Mouse (Mus musculus) stomach, embryonic 15.5 days (tissue): ENCODE results near the gene Car15. TPM values are rescaled to one million over a fixed set of nuclear protein-coding genes. Genes with fewer than 3 reads are reported as not detected.

ENCODE experiments used
- ATAC-seq: fragments of 200-750 bp; cut with Nextera tagmentation; 2 replicates; pipeline ENCODE4 v1.8.0; 2017; ENCODE audit warnings: low read depth, moderate number of reproducible peaks, moderate TSS enrichment; ENCODE audit not compliant: insufficient read depth, low FRiP score
- H3K27ac ChIP-seq: fragments of 300-500 bp; sonication (generic); 2 replicates; pipeline ENCODE4 v1.5.1; 2015; ENCODE audit warnings: mild to moderate bottlenecking, inconsistent platforms
- H3K27me3 ChIP-seq: fragments of 300-500 bp; sonication (generic); replicated peaks from 2 replicates; pipeline ENCODE4 v1.6.1; 2015; ENCODE audit warnings: inconsistent platforms
- H3K36me3 ChIP-seq: fragments of 300-500 bp; sonication (generic); 2 replicates; pipeline ENCODE4 v1.6.1; 2015; ENCODE audit warnings: inconsistent platforms
- H3K4me1 ChIP-seq: fragments of 300-500 bp; sonication (generic); 2 replicates; pipeline ENCODE4 v1.6.1; 2015; ENCODE audit warnings: inconsistent platforms
- H3K4me2 ChIP-seq: fragments of 300-500 bp; sonication (generic); 2 replicates; pipeline ENCODE4 v1.6.1; 2015; ENCODE audit warnings: mild to moderate bottlenecking, inconsistent platforms
- H3K4me3 ChIP-seq: fragments of 300-500 bp; sonication (generic); replicated peaks from 2 replicates; pipeline ENCODE4 v1.5.1; 2015; ENCODE audit warnings: inconsistent platforms
- H3K9ac ChIP-seq: fragments of 300-500 bp; sonication (generic); 2 replicates; pipeline ENCODE4 v1.6.1; 2015; ENCODE audit warnings: inconsistent platforms
- H3K9me3 ChIP-seq: fragments of 300-500 bp; sonication (generic); 2 replicates; pipeline ENCODE4 v1.6.1; 2016; ENCODE audit warnings: inconsistent platforms
- WGBS: fragments of 180-500 bp; shearing (Covaris S2); methylation state at CpG from one replicate; pipeline ENCODE4 v1.1.7; 2015; 5-methylcytosine and 5-hydroxymethylcytosine counted together
- polyA plus RNA-seq: library from polyadenylated mRNA; unstranded; fragments of >200 nt; fragmentation: Nextera tagmentation; extraction: Ambion mirVana; gene quantifications from 2 replicates; pipeline ENCODE4 v1.2.1, GENCODE M21; 2015

Car15 gene
- polyA plus RNA-seq = 2.6 and 2.7 TPM in 2 replicates

DNA sequence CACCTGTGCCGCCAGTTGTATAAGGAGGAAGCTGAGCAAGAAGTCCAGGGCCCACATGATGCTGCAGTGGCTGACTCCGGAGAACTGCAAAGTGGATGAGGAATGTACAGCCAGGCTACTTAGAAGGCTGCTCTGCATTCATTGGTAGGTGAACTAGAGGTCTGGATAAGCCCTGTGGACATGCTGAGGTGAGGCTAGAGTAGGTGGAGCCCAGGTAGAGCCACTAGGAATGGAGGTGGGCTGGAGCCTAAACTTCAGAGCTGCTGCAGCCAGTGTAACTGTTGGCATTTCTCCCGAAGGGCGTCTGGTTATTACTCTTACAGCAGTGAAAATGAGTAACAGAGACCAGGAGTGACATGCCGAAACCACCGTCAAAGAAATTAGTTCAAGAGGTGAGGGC lies at the start of gene Car15:
Gene Car15 (minus strand): TSS at position 314 of the 400 bp plus-strand sequence.
- Histone ChIP-seq H3K4me2 (no peak within 1 kb of the TSS), H3K27ac (no peak within 1 kb of the TSS), H3K4me3 (no peak within 1 kb of the TSS), H3K9ac (no peak within 1 kb of the TSS), H3K36me3 (peaks cover 21% of the 10 kb centered on the region), H3K4me1 (peaks cover 3% of the 10 kb centered on the region; the same call in 1 of the 2 replicates), H3K9me3 (no peaks in the 10 kb centered on the region), H3K27me3 (peaks cover 40% of the 10 kb centered on the region)
- 72% methylated on average over 6 of the region's 6 CpGs for WGBS
- no peak for ATAC-seq

DNA sequence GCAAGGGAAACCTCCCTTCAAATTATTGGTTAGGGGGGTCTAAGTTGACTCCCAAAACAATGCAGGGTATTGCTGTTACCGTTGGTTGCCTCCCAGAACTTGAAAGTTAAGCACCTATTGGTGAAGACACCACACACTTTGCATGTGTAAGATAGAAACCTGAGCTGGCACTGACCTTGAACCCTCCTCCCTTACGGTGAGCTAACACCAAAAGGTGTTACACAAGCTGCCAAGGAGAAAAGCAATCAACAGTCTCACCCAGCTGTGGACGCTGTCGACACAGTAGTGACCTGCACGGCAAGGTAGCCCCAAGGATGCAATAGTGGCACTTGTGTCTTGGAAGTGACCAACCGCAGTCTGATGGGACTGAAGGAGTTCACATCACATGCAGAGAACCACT lies 46.0 kb upstream of the Car15 start:
- Histone ChIP-seq H3K4me3 (no peak overlapping the region), H3K9me3 (no peaks in the 10 kb centered on the region), H3K27me3 (no peaks in the 10 kb centered on the region), H3K27ac (no peak overlapping the region), H3K4me2 (no peak overlapping the region), H3K4me1 (peaks cover 13% of the 10 kb centered on the region), H3K36me3 (no peaks in the 10 kb centered on the region; the same call in 1 of the 2 replicates), H3K9ac (no peak overlapping the region)
- 70% methylated on average over 6 of the region's 6 CpGs for WGBS
- ATAC-seq = no peak

DNA sequence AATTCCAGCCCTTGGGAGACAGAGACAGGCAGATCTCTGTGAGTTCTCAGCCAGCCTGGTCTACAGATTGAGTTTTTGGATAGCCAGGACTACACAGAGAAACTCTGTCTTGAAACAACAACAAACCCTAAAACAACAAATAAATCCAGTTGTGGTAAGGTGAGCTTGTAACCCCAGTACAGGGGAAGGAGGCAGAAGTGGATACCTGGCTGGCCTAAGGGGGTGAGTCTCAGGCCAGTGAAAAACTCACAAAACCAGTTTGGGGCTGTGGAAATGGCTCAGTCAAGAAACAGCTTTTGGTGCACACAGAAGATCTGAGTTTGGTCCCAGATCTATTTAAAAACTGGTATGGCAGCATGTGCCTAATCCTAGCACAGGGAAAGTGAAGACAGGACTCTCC lies 44.0 kb upstream of the Car15 start:
- Histone ChIP-seq H3K27ac (no peak overlapping the region), H3K27me3 (no peaks in the 10 kb centered on the region), H3K4me2 (no peak overlapping the region), H3K9ac (no peak overlapping the region), H3K36me3 (peaks cover 2% of the 10 kb centered on the region), H3K9me3 (no peaks in the 10 kb centered on the region), H3K4me3 (no peak overlapping the region), H3K4me1 (peaks cover 13% of the 10 kb centered on the region)
- ATAC-seq = no peak

DNA sequence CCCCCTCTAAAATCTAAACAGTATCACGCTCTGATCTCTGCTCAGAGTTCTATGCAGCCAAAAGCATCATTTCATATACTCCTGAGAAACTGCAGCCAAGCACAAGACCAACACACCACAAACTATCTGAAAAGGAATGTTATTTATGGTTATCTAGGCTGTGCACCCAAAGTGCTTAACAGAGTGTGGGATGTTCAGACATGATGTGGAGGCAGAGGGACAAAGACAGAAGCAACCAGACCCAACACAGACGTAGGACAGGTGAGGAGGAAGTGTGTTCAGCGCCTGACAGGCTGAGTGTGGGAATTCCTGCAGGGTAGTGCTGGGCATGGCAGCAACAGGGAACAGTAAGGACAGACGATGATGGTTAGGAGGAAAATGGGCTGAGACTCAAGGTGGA lies 41.4 kb upstream of the Car15 start:
- peaks cover 3% of the 10 kb centered on the region for H3K36me3 ChIP-seq
- no peak overlapping the region for H3K27ac ChIP-seq
- no peaks in the 10 kb centered on the region for H3K27me3 ChIP-seq
- 86% methylated on average over 4 of the region's 4 CpGs for WGBS
- ATAC-seq = no peak
- no peaks in the 10 kb centered on the region for H3K9me3 ChIP-seq
- H3K4me1 ChIP-seq = peaks cover 13% of the 10 kb centered on the region
- no peak overlapping the region for H3K4me3 ChIP-seq
- H3K4me2 ChIP-seq = no peak overlapping the region
- no peak overlapping the region for H3K9ac ChIP-seq

DNA sequence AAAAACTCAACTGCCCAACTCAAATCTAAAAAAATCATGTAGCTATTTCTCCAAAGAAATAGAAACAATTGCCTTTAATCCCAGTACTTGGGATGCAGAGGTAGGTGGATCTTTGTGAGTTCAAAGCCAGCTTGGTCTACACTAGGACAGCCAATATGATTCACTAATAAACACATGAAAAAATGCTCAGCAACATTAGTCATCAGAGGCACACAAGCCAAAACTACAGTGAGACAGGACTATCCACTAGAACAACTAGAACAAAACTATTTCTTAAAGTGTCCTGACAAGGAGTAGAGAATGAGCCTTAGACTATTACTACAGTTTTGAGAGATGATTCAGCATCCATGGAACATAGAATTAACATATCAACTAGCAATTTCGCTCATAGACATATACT lies 37.9 kb upstream of the Car15 start:
- no peaks in the 10 kb centered on the region for H3K4me1 ChIP-seq
- WGBS = 92% methylated on average over 1 of the region's 1 CpGs
- no peak overlapping the region for H3K4me3 ChIP-seq
- H3K9ac ChIP-seq = no peak overlapping the region
- H3K27me3 ChIP-seq = no peaks in the 10 kb centered on the region
- H3K36me3 ChIP-seq = peaks cover 7% of the 10 kb centered on the region; the same call in 1 of the 2 replicates
- no peaks in the 10 kb centered on the region for H3K9me3 ChIP-seq
- no peak overlapping the region for H3K4me2 ChIP-seq
- H3K27ac ChIP-seq = no peak overlapping the region
- no peak for ATAC-seq

DNA sequence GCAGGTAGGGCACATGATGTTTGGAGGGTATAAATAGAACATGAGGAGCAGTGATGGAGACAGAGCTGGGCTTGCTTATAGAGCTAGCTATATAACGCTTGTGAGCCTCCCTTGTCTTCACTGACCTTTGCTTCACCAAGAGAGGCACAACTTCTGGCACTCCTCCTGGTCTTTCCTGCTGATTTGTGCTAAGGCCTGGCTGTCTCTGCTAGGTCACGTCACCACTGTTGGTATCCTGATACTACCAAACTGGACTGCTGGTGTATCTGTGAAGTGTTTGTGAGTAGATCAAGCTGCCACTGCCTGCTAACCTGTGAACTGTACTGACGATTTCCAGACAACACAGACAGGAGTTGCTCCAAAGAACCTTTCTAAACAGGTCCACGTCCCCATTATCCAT lies 37.0 kb upstream of the Car15 start:
- H3K9ac ChIP-seq = no peak overlapping the region
- peaks cover 7% of the 10 kb centered on the region; the same call in 1 of the 2 replicates for H3K36me3 ChIP-seq
- no peak overlapping the region for H3K4me2 ChIP-seq
- WGBS = 71% methylated on average over 4 of the region's 4 CpGs
- no peaks in the 10 kb centered on the region for H3K4me1 ChIP-seq
- ATAC-seq = no peak
- H3K4me3 ChIP-seq = no peak overlapping the region
- no peaks in the 10 kb centered on the region for H3K9me3 ChIP-seq
- no peak overlapping the region for H3K27ac ChIP-seq
- H3K27me3 ChIP-seq = no peaks in the 10 kb centered on the region

DNA sequence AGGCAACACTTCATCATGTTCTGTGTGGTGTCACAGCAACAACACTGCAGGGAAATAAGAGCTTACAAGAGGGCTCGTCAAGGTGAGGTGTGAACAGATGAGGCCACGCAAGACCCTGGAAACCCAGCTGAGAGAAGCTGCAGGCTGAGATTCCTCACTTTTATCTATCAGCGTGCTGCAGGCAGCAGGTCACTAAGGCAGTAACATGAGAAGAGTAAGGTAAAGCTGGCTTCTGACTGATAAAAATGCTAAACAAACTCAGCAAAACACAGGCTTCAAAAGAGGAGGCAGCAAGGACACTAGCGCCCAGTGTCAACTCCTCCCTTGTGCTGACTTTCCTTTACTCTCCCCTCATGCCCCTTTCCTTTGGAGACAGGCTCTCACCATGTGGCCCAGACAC lies 34.8 kb upstream of the Car15 start:
- 46% methylated on average over 4 of the region's 4 CpGs for WGBS
- no peak for ATAC-seq
- Histone ChIP-seq H3K27ac (no peak overlapping the region), H3K36me3 (peaks cover 7% of the 10 kb centered on the region; the same call in 1 of the 2 replicates), H3K4me2 (no peak overlapping the region), H3K4me3 (no peak overlapping the region), H3K9me3 (no peaks in the 10 kb centered on the region), H3K9ac (no peak overlapping the region), H3K27me3 (no peaks in the 10 kb centered on the region), H3K4me1 (no peaks in the 10 kb centered on the region)

DNA sequence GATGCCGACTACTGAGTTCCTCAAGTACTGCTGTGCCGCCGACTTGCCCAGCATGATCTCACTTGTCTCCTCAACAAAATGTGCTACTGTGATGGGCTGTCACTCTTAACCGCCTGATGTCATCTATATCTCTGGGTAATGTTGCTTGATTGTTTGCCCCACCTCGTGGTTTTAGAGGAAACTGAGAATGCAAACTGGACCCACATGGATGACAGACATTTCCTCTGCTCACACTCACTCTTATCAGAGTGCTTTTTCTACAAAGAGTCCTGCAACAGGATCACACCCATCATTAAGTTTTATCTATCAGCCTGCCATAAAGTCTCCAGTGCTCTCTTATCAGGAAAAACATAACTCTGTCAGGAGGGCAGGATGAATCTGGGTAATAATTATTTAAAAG lies 33.1 kb upstream of the Car15 start:
- Histone ChIP-seq H3K9me3 (no peaks in the 10 kb centered on the region), H3K36me3 (peaks cover 4% of the 10 kb centered on the region; the same call in 1 of the 2 replicates), H3K9ac (no peak overlapping the region), H3K27me3 (no peaks in the 10 kb centered on the region), H3K4me2 (no peak overlapping the region), H3K4me3 (no peak overlapping the region), H3K27ac (no peak overlapping the region), H3K4me1 (no peaks in the 10 kb centered on the region)
- no peak for ATAC-seq
- 78% methylated on average over 5 of the region's 5 CpGs for WGBS

DNA sequence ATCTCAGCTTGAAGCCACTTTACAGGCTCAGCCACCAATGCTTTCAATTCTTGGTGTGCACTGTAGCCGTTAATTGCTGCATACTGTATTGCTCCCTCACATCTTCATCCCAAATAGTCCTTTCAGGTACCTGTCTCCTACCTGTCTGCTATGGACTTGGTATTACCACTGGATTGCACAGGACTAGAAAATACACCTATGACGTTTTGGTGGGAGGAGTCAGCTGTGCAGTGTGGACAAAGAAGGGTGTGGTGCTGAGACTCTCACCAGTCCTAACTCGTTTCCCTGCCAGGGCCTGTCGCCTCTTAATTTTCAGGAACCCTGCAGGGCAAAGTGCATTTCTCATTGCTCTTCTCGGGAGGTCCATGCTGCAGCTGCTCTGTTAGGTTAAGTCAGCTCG lies 27.6 kb upstream of the Car15 start:
- Histone ChIP-seq H3K27ac (0 out of 2 replicates have a peak overlapping the region, but pooled peaks have one; percentile 35), H3K4me1 (no peaks in the 10 kb centered on the region), H3K36me3 (no peaks in the 10 kb centered on the region; the same call in 1 of the 2 replicates), H3K4me2 (no peak overlapping the region), H3K27me3 (no peaks in the 10 kb centered on the region), H3K9ac (no peak overlapping the region), H3K4me3 (no peak overlapping the region), H3K9me3 (no peaks in the 10 kb centered on the region)
- ATAC-seq = peak; percentile 79; the same call in 1 of the 2 replicates
- WGBS = 71% methylated on average over 6 of the region's 6 CpGs

DNA sequence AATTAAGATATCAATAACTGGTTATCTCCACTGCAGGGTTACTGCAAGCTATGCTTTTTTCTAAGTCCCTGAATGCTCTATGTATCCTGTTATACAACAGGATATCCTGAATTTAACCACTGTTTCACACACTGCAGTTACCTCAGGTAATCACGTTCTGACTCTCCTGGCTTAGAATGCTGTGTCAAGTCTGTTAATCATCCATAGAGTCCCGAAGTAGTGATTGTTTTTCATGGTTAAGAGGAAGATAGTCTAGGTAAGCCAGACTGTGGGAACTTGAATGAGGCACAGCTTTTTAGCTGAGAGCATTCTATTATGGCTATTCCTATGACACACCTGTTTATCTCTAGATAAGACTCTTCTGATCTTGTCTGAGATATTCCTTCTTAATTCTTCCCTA lies 27.1 kb upstream of the Car15 start:
- ATAC-seq = no peak
- H3K4me3 ChIP-seq = no peak overlapping the region
- no peak overlapping the region for H3K27ac ChIP-seq
- no peak overlapping the region for H3K9ac ChIP-seq
- WGBS = 58% methylated on average over 2 of the region's 2 CpGs
- H3K27me3 ChIP-seq = no peaks in the 10 kb centered on the region
- no peaks in the 10 kb centered on the region for H3K36me3 ChIP-seq
- no peaks in the 10 kb centered on the region for H3K4me1 ChIP-seq
- H3K4me2 ChIP-seq = no peak overlapping the region
- no peaks in the 10 kb centered on the region for H3K9me3 ChIP-seq

DNA sequence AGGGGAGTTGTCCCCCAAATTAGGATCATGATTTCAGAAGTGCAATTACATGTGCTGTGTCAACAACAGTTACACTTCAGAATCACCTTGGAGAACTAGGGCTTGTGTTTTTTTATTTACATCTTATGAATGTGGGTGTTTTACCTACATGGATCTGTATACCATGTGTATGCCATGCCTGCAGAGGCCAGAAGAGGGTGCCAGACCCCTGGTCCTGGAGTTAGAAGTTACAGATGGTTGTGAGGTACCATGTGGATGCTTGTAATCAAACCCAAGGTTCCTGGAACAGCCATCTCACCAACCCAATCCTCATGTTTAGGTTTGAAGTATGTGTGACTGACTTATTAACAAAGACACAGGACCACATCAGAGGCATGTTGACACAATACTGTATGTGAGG lies 20.4 kb upstream of the Car15 start:
- Histone ChIP-seq H3K36me3 (peaks cover 49% of the 10 kb centered on the region), H3K27me3 (no peaks in the 10 kb centered on the region), H3K4me3 (no peak overlapping the region), H3K27ac (no peak overlapping the region), H3K9me3 (no peaks in the 10 kb centered on the region), H3K4me1 (no peaks in the 10 kb centered on the region), H3K9ac (no peak overlapping the region), H3K4me2 (no peak overlapping the region)
- ATAC-seq = no peak

DNA sequence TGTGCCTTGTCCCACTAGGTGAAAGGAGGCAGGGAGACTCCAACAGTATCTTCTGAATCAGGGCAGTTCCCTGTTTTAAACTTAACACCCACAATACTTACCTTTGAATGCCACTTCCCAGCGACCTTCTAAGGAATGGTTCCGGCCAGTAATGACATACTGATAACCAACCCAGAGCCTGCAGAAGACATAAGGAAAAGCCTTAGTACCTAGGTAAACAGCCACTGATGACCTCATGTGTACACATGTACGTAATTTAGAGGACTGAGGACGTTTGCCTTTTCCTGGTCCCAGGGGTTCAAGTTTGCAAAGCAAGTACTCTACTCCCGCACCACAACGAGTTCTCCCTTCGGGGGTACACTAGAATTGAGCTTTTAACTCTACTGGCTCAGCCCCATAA lies 19.0 kb upstream of the Car15 start:
- WGBS = 78% methylated on average over 7 of the region's 7 CpGs
- ATAC-seq = no peak
- H3K27ac ChIP-seq = no peak overlapping the region

DNA sequence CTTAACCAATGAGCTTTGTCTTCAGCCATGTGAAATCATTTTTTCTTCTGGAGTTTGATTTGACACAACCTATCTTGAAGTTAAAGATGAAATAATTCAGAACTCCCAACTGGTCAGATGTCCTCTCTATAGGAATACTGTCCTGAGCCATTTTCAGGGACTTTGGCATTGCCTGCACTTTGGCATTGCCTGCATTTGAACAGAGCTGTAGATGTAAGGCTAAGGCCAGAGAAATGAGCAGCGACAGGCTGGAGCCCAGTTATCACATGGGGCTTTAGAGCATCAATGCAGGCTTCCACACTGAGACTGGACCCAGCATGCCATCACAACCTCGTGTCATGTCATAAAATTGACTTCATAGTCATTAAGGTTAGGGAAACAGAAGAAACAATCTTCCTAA lies 15.1 kb upstream of the Car15 start:
- no peak overlapping the region for H3K4me2 ChIP-seq
- no peak overlapping the region for H3K9ac ChIP-seq
- no peaks in the 10 kb centered on the region for H3K4me1 ChIP-seq
- WGBS = 89% methylated on average over 2 of the region's 2 CpGs
- H3K9me3 ChIP-seq = no peaks in the 10 kb centered on the region
- no peak overlapping the region for H3K27ac ChIP-seq
- no peaks in the 10 kb centered on the region for H3K27me3 ChIP-seq
- peaks cover 69% of the 10 kb centered on the region for H3K36me3 ChIP-seq
- H3K4me3 ChIP-seq = no peak overlapping the region
- ATAC-seq = no peak

More for the DNA sequence above, 19.0 kb upstream of the Car15 start:
- H3K9me3 ChIP-seq = no peaks in the 10 kb centered on the region
- no peaks in the 10 kb centered on the region for H3K4me1 ChIP-seq
- no peak overlapping the region for H3K4me2 ChIP-seq
- H3K4me3 ChIP-seq = no peak overlapping the region
- H3K36me3 ChIP-seq = peaks cover 57% of the 10 kb centered on the region
- H3K27me3 ChIP-seq = no peaks in the 10 kb centered on the region
- no peak overlapping the region for H3K9ac ChIP-seq
